Mouse (Mus musculus) forebrain, embryonic 11.5 days (tissue): ENCODE measurements around the gene Rgs17. TPM values are rescaled to one million over a fixed set of nuclear protein-coding genes. Genes with fewer than 3 reads are reported as not detected.
A peak's percentile ranks its signal among the peaks of the same experiment; 100 is the strongest.

Experiments
- ATAC-seq: fragments of 200-750 bp; cut with Nextera tagmentation; replicated peaks from 2 replicates; pipeline ENCODE4 v1.8.0; 2017; ENCODE audit warnings: moderate TSS enrichment; ENCODE audit not compliant: low FRiP score
- DNase-seq: peaks from one replicate; pipeline ENCODE4 v3.0.0-alpha.2; 2017; ENCODE audit warnings: low spot score
- H3K27ac ChIP-seq: fragments of 300-500 bp; sonication (generic); 2 replicates; pipeline ENCODE4 v1.5.1; 2014; ENCODE audit warnings: low read depth, low read length
- H3K27me3 ChIP-seq: fragments of 300-500 bp; sonication (generic); 2 replicates; pipeline ENCODE4 v1.6.1; 2014; ENCODE audit warnings: mild to moderate bottlenecking, low read length, mixed read lengths; ENCODE audit not compliant: control insufficient read depth, insufficient read depth
- H3K36me3 ChIP-seq: fragments of 300-500 bp; sonication (generic); 2 replicates; pipeline ENCODE4 v1.6.1; 2014; ENCODE audit warnings: mild to moderate bottlenecking, low read length, moderate library complexity, mixed read lengths; ENCODE audit not compliant: control insufficient read depth, insufficient read depth
- H3K4me1 ChIP-seq: fragments of 300-500 bp; sonication (generic); replicated peaks from 2 replicates; pipeline ENCODE4 v1.6.1; 2014; ENCODE audit warnings: low read length, mixed read lengths; ENCODE audit not compliant: control insufficient read depth, insufficient read depth
- H3K4me2 ChIP-seq: fragments of 300-500 bp; sonication (generic); 2 replicates; pipeline ENCODE4 v1.6.1; 2014; ENCODE audit warnings: low read depth, mild to moderate bottlenecking, low read length, moderate library complexity, mixed read lengths; ENCODE audit not compliant: severe bottlenecking
- H3K4me3 ChIP-seq: fragments of 300-500 bp; sonication (generic); 2 replicates; pipeline ENCODE4 v1.5.1; 2014; ENCODE audit warnings: low read depth, low read length
- H3K9ac ChIP-seq: fragments of 300-500 bp; sonication (generic); 2 replicates; pipeline ENCODE4 v1.6.1; 2014; ENCODE audit warnings: low read length
- H3K9me3 ChIP-seq: fragments of 300-500 bp; sonication (generic); 2 replicates; pipeline ENCODE4 v1.6.1; 2016; ENCODE audit warnings: low read length, mixed read lengths; ENCODE audit not compliant: control insufficient read depth
- WGBS: fragments of 180-500 bp; shearing (Covaris S2); extraction: QIAGEN DNeasy Blood & Tissue Kit; methylation state at CpG from one replicate; pipeline ENCODE4 v1.1.7; 2014; 5-methylcytosine and 5-hydroxymethylcytosine counted together
- polyA plus RNA-seq: library from polyadenylated mRNA; unstranded; fragments of >200 nt; fragmentation: Nextera tagmentation; extraction: Ambion mirVana; gene quantifications from 2 replicates; pipeline ENCODE4 v1.2.1, GENCODE M21; 2014

Gene Rgs17
- polyA plus RNA-seq, 1 experiment from 2014 or later, result 2.1 TPM

GRCm38 (mm10) chr10:5900731-5901130, 21.5 kb downstream of the Rgs17 start:
- Histone ChIP-seq H3K9me3 (no peaks in the 10 kb centered on the region), H3K9ac (no peak overlapping the region), H3K4me1 (no peaks in the 10 kb centered on the region), H3K27me3 (no peaks in the 10 kb centered on the region), H3K27ac (no peak overlapping the region), H3K36me3 (no peaks in the 10 kb centered on the region), H3K4me3 (no peak overlapping the region), H3K4me2 (no peak overlapping the region)
- ATAC-seq (no peak), DNase-seq (no peak)
- WGBS, result 80% methylated on average over 6 of the region's 6 CpGs

GRCm38 (mm10) chr10:5877106-5877505, 45.1 kb downstream of the Rgs17 start:
- ATAC-seq (no peak), DNase-seq (no peak)
- Histone ChIP-seq H3K9me3 (no peaks in the 10 kb centered on the region), H3K4me1 (no peaks in the 10 kb centered on the region), H3K9ac (no peak overlapping the region), H3K36me3 (no peaks in the 10 kb centered on the region), H3K4me3 (no peak overlapping the region), H3K4me2 (no peak overlapping the region), H3K27ac (no peak overlapping the region), H3K27me3 (no peaks in the 10 kb centered on the region)
- 87% methylated on average over 3 of the region's 3 CpGs for WGBS

GRCm38 (mm10) chr10:5871081-5871480, 51.1 kb downstream of the Rgs17 start:
- ATAC-seq (no peak), DNase-seq (no peak)
- no peak overlapping the region for H3K9ac ChIP-seq
- WGBS, result 68% methylated on average over 4 of the region's 4 CpGs
- no peak overlapping the region for H3K4me2 ChIP-seq
- H3K4me1 ChIP-seq, result no peaks in the 10 kb centered on the region
- no peak overlapping the region for H3K4me3 ChIP-seq
- no peaks in the 10 kb centered on the region for H3K27me3 ChIP-seq
- H3K9me3 ChIP-seq, result no peaks in the 10 kb centered on the region
- H3K27ac ChIP-seq, result no peak overlapping the region
- no peaks in the 10 kb centered on the region for H3K36me3 ChIP-seq

GRCm38 (mm10) chr10:5867981-5868552, 54.1 kb downstream of the Rgs17 start:
- 75% methylated on average over 11 of the region's 11 CpGs for WGBS
- H3K9me3 ChIP-seq, result no peaks in the 10 kb centered on the region

GRCm38 (mm10) chr10:5865996-5866395, 56.2 kb downstream of the Rgs17 start:
- H3K36me3 ChIP-seq, result no peaks in the 10 kb centered on the region
- no peaks in the 10 kb centered on the region for H3K9me3 ChIP-seq
- no peak overlapping the region for H3K4me2 ChIP-seq
- H3K27ac ChIP-seq, result no peak overlapping the region
- H3K4me3 ChIP-seq, result no peak overlapping the region
- no peak overlapping the region for H3K9ac ChIP-seq
- DNase-seq, result no peak
- no peak for ATAC-seq
- 65% methylated on average over 2 of the region's 2 CpGs for WGBS
- H3K27me3 ChIP-seq, result no peaks in the 10 kb centered on the region
- no peaks in the 10 kb centered on the region for H3K4me1 ChIP-seq

More at GRCm38 (mm10) chr10:5867981-5868552, 54.1 kb downstream of the Rgs17 start:
- Histone ChIP-seq H3K4me2 (no peak overlapping the region), H3K9ac (no peak overlapping the region), H3K4me1 (no peaks in the 10 kb centered on the region), H3K36me3 (no peaks in the 10 kb centered on the region), H3K4me3 (no peak overlapping the region), H3K27me3 (no peaks in the 10 kb centered on the region), H3K27ac (no peak overlapping the region)
- ATAC-seq (0 out of 2 replicates have a peak, but pooled peaks have one; percentile 15), DNase-seq (no peak)

- no peak overlapping the region for H3K4me2 ChIP-seq
- H3K27me3 ChIP-seq, result no peaks in the 10 kb centered on the region
- no peaks in the 10 kb centered on the region for H3K9me3 ChIP-seq
- no peak for ATAC-seq
- H3K36me3 ChIP-seq, result no peaks in the 10 kb centered on the region
- no peak for DNase-seq
- 95% methylated on average over 3 of the region's 3 CpGs for WGBS
- no peak overlapping the region for H3K27ac ChIP-seq
- H3K4me1 ChIP-seq, result no peaks in the 10 kb centered on the region
- no peak overlapping the region for H3K9ac ChIP-seq
- no peak overlapping the region for H3K4me3 ChIP-seq
Observed at GRCm38 (mm10) chr10:5862669-5863068, 59.5 kb downstream of the Rgs17 start.

GRCm38 (mm10) chr10:5860849-5861248, 61.4 kb downstream of the Rgs17 start:
- no peaks in the 10 kb centered on the region for H3K36me3 ChIP-seq
- no peak for ATAC-seq
- no peak overlapping the region for H3K27ac ChIP-seq
- H3K27me3 ChIP-seq, result no peaks in the 10 kb centered on the region
- WGBS, result 93% methylated on average over 3 of the region's 3 CpGs
- H3K4me3 ChIP-seq, result no peak overlapping the region
- no peak overlapping the region for H3K4me2 ChIP-seq
- H3K4me1 ChIP-seq, result no peaks in the 10 kb centered on the region
- no peak for DNase-seq
- no peaks in the 10 kb centered on the region for H3K9me3 ChIP-seq
- no peak overlapping the region for H3K9ac ChIP-seq

- H3K4me2 ChIP-seq, result no peak overlapping the region
- no peak overlapping the region for H3K4me3 ChIP-seq
- no peaks in the 10 kb centered on the region for H3K4me1 ChIP-seq
- ATAC-seq (no peak), DNase-seq (peak; percentile 53)
- H3K27me3 ChIP-seq, result no peaks in the 10 kb centered on the region
- no peak overlapping the region for H3K27ac ChIP-seq
- H3K36me3 ChIP-seq, result no peaks in the 10 kb centered on the region
- WGBS, result 75% methylated on average over 4 of the region's 4 CpGs
- H3K9me3 ChIP-seq, result no peaks in the 10 kb centered on the region
- no peak overlapping the region for H3K9ac ChIP-seq
Observed at GRCm38 (mm10) chr10:5859729-5860128, 62.5 kb downstream of the Rgs17 start.

GRCm38 (mm10) chr10:5857996-5858549, 64.1 kb downstream of the Rgs17 start:
- H3K9me3 ChIP-seq, result no peaks in the 10 kb centered on the region
- no peaks in the 10 kb centered on the region for H3K4me1 ChIP-seq
- H3K4me3 ChIP-seq, result no peak overlapping the region
- H3K27ac ChIP-seq, result no peak overlapping the region
- ATAC-seq (no peak), DNase-seq (no peak)
- H3K9ac ChIP-seq, result no peak overlapping the region
- H3K4me2 ChIP-seq, result no peak overlapping the region
- WGBS, result 73% methylated on average over 10 of the region's 10 CpGs
- no peaks in the 10 kb centered on the region for H3K27me3 ChIP-seq
- no peaks in the 10 kb centered on the region for H3K36me3 ChIP-seq
